14 mouse cellular contexts compared by ENCODE assay signal in the genomic region with DNA sequence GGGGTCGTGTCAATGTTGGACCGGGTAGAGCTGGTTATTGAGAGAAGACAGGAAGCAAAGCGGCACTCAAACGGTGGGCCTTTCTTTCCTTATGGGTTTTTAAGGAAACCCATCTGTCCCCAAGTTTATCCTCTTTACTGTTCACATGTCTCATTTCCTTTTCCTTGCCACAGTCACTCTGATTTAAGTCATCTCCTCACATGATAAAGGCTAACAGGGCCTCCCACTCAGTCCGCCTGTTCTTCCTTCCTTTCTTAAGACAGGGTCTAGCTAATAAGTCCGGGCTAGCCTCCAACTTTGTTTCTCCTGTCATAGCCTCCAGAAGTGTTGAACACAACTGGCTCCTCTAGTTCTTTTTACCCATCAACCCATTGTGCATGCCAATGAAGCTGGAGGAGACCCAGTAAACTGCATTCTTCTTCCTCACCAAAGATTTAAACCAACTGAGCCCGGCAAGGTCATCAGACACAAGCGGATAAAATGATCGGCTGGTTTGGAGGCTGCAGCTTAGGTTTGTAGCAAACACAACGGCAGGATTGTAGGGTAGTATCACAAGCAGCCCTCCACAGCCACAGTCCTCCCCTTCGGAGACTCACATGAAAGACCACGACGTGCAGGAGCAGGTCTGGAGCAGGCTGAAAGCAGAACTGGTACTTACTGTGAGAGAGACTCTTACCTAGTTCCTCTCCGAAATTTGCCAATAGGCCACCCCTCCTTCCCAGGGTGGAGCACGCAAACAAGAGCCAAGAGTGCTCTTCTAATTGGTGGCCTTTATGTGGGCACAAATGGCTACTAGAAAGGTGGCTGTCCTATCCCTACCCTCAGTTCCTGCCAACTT. TPM values are rescaled to one million over a fixed set of nuclear protein-coding genes. Genes with fewer than 3 reads are reported as not detected.
DNase-seq lines count a peak whose midpoint lies in the region; ATAC-seq and TF ChIP-seq lines count a peak whose summit lies in the region.
"Had no signal": no experiment of that assay in that cellular context is flagged by ENCODE, and none has a peak within 500 bp of the region (broad histone marks: within the 10 kb centered on the region; RNA-seq: fewer than 3 reads in every experiment).

No protein-coding gene starts in this region.

- no peak for TF ChIP-seq CTCF in liver, postnatal 0 days (IDR thresholded peaks at IDR 0.05; ENCODE audit: low read depth)
- no peak for TF ChIP-seq CTCF in midbrain, postnatal 0 days (IDR thresholded peaks at IDR 0.05)

- 54% methylated on average over 15 of the region's 15 CpGs for WGBS in liver, postnatal 0 days (ENCODE audit: insufficient replicate concordance)
- 93% methylated on average over 15 of the region's 15 CpGs for WGBS in midbrain, postnatal 0 days

- ATAC-seq in liver, postnatal 0 days, result peak; percentile 56
- ATAC-seq in monocyte, adult 5-6 weeks (replicated peaks; ENCODE audit: insufficient number of reproducible peaks, low FRiP score, low TSS enrichment, poor library complexity, severe bottlenecking), result peak; percentile 84
- no peak for ATAC-seq in midbrain, postnatal 0 days (ENCODE audit: low FRiP score)
- ATAC-seq: CD4-positive, CD25-positive, alpha-beta regulatory T cell, adult 4 months had no signal

- H3K4me1 ChIP-seq in liver, postnatal 0 days (ENCODE audit: insufficient read depth), result peaks cover 3% of the 10 kb centered on the region; the same call in 1 of the 2 replicates
- no peaks in the 10 kb centered on the region for H3K4me1 ChIP-seq in midbrain, postnatal 0 days (ENCODE audit: insufficient read depth, low read length)

- 0 out of 2 replicates have a peak overlapping the region, but pooled peaks have one; percentile 2 for H3K4me3 ChIP-seq in liver, postnatal 0 days (ENCODE audit: low read depth, low read length)
- no peak overlapping the region for H3K4me3 ChIP-seq in midbrain, postnatal 0 days (ENCODE audit: low read depth, low read length)
- H3K4me3 ChIP-seq: hindbrain, embryonic 12.5 days; limb, embryonic 12.5 days had no signal

- intact Hi-C loops in heart, postnatal 10 days (cut with DNase I), result no loop called here

- H3K9ac ChIP-seq in liver, postnatal 0 days (replicated peaks), result no peak overlapping the region
- H3K9ac ChIP-seq in midbrain, postnatal 0 days (replicated peaks; ENCODE audit: low read length, poor library complexity, severe bottlenecking), result no peak overlapping the region
- H3K9ac ChIP-seq: hindbrain, embryonic 12.5 days; limb, embryonic 12.5 days had no signal

- peak overlapping the region; percentile 61 for H3K27ac ChIP-seq in liver, postnatal 0 days (ENCODE audit: low read depth)
- H3K27ac ChIP-seq in midbrain, postnatal 0 days (ENCODE audit: low read depth, low read length), result no peak overlapping the region
- H3K27ac ChIP-seq: hindbrain, embryonic 12.5 days; kidney, postnatal 0 days; limb, embryonic 12.5 days had no signal

- H3K36me3 ChIP-seq in liver, postnatal 0 days (replicated peaks; ENCODE audit: insufficient read depth, low read length), result no peaks in the 10 kb centered on the region
- H3K36me3 ChIP-seq in midbrain, postnatal 0 days (ENCODE audit: insufficient read depth, low read length), result 0 out of 2 replicates have a peak, but pooled peaks cover 2% of the 10 kb centered on the region
- H3K36me3 ChIP-seq: hindbrain, embryonic 12.5 days had no signal

- H3K4me2 ChIP-seq in liver, postnatal 0 days (ENCODE audit: low read depth, low read length), result peak overlapping the region; percentile 35
- H3K4me2 ChIP-seq in midbrain, postnatal 0 days (ENCODE audit: low read depth, low read length, poor library complexity, severe bottlenecking), result no peak overlapping the region
- H3K4me2 ChIP-seq: hindbrain, embryonic 12.5 days; limb, embryonic 12.5 days had no signal

- no peaks in the 10 kb centered on the region for H3K27me3 ChIP-seq in liver, postnatal 0 days (ENCODE audit: insufficient read depth, low read length)
- no peaks in the 10 kb centered on the region for H3K27me3 ChIP-seq in midbrain, postnatal 0 days (ENCODE audit: insufficient read depth, low read length)
- H3K27me3 ChIP-seq: hindbrain, embryonic 12.5 days; limb, embryonic 12.5 days had no signal

- no peaks in the 10 kb centered on the region for H3K9me3 ChIP-seq in liver, postnatal 0 days (ENCODE audit: low read length)
- H3K9me3 ChIP-seq in midbrain, postnatal 0 days (ENCODE audit: low read length), result no peaks in the 10 kb centered on the region
- H3K9me3 ChIP-seq: hindbrain, embryonic 12.5 days; limb, embryonic 12.5 days had no signal

- TF ChIP-seq EP300 in liver, postnatal 0 days (IDR thresholded peaks at IDR 0.05; ENCODE audit: low read depth), result no peak

- peak; percentile 28 for DNase-seq in heart, adult 8-10 months (ENCODE audit: low spot score)
- no peak for DNase-seq in heart, postnatal 10 days
- peak; percentile 90 for DNase-seq in A20 (ENCODE audit: low read depth, low spot score)
- DNase-seq in liver, postnatal 0 days, result no peak
- no peak for DNase-seq in thymus, postnatal 4 days
- no peak for DNase-seq in left cerebral cortex, adult 8-10 months (ENCODE audit: low spot score in 2 of 2)
- no peak for DNase-seq in midbrain, postnatal 0 days (ENCODE audit: low spot score)
- DNase-seq: gastrocnemius, postnatal 36 days; midbrain, embryonic 14.5 days had no signal

RNA-seq across cellular contexts. Expression of a gene that starts 29.0 kb away (rescaled TPM):
- 1 to 10 TPM; 7.0 to 9.0 (median 8.1) TPM for total RNA-seq in heart, adult 8-10 months (2022)
- total RNA-seq in heart, postnatal 10 days (2021), result 10 to 100 TPM in 1 of 2 experiments, 1 to 10 TPM in 1; 8.8 to 10.7 TPM
- polyA plus RNA-seq in liver, postnatal 0 days (2015; fragmentation: Nextera tagmentation; extraction: Ambion mirVana), result 1.1 and 1.4 TPM in 2 replicates
- total RNA-seq in monocyte, adult 5-6 weeks (2017), result 34.9 to 63.1 TPM (median 38.9 TPM) in 3 replicates
- 10 to 100 TPM; 39.0 to 47.4 (median 43.7) TPM for total RNA-seq in left cerebral cortex, adult 8-10 months (2022)
- total RNA-seq in midbrain, postnatal 0 days (2014; rRNA removed), result 14.6 and 21.9 TPM in 2 replicates
- polyA plus RNA-seq in midbrain, postnatal 0 days (2015; fragmentation: Nextera tagmentation; extraction: Ambion mirVana), result 5.6 and 5.9 TPM in 2 replicates

Comparison
In these comparisons a context has a peak if more than half of its experiments do, and no peak if none do; other contexts are left out.
1. DNase-seq: peak in heart, adult 8-10 months (single experiment) and A20 (single experiment); none in heart, postnatal 10 days (0 of 2), liver, postnatal 0 days (single experiment), thymus, postnatal 4 days (single experiment), left cerebral cortex, adult 8-10 months (0 of 2) and midbrain, postnatal 0 days (single experiment).